Comparison of ENCODE assay signal across 7 mouse cellular contexts in genomic region chr1:182983496-182984127, GRCm38 (mm10). TPM values are rescaled to one million over a fixed set of nuclear protein-coding genes. Genes with fewer than 3 reads are reported as not detected.
A peak's percentile ranks its signal among the peaks of the same experiment; 100 is the strongest.
DNase-seq lines count a peak whose midpoint lies in the region; ATAC-seq and TF ChIP-seq lines count a peak whose summit lies in the region.

No protein-coding gene starts in this region.

- H3K4me1 ChIP-seq in liver, embryonic 11.5 days (replicated peaks; ENCODE audit: control insufficient read depth, insufficient read depth, low read length) = no peaks in the 10 kb centered on the region
- peaks cover 10% of the 10 kb centered on the region for H3K4me1 ChIP-seq in forebrain, embryonic 15.5 days
- peaks cover 40% of the 10 kb centered on the region for H3K4me1 ChIP-seq in limb, embryonic 13.5 days
- peaks cover 20% of the 10 kb centered on the region for H3K4me1 ChIP-seq in olfactory bulb, adult 2 months (ENCODE audit: control insufficient read depth, insufficient read depth, low read length)

- H3K4me2 ChIP-seq in liver, embryonic 11.5 days = peak overlapping the region; percentile 67
- H3K4me2 ChIP-seq in forebrain, embryonic 15.5 days (replicated peaks) = peak overlapping the region; percentile 79
- H3K4me2 ChIP-seq in limb, embryonic 13.5 days (replicated peaks) = peak overlapping the region; percentile 67

- 0 out of 2 replicates have a peak, but pooled peaks cover 3% of the 10 kb centered on the region for H3K27me3 ChIP-seq in liver, embryonic 11.5 days (replicated peaks; ENCODE audit: control insufficient read depth, insufficient read depth, low read length)
- peaks cover 3% of the 10 kb centered on the region; the same call in 1 of the 2 replicates for H3K27me3 ChIP-seq in forebrain, embryonic 15.5 days
- no peaks in the 10 kb centered on the region for H3K27me3 ChIP-seq in limb, embryonic 13.5 days

- H3K27ac ChIP-seq in liver, embryonic 11.5 days (ENCODE audit: low read depth, low read length) = no peak overlapping the region
- peak overlapping the region; percentile 19; the same call in 1 of the 2 replicates for H3K27ac ChIP-seq in forebrain, embryonic 15.5 days (replicated peaks)
- H3K27ac ChIP-seq in limb, embryonic 13.5 days = peak overlapping the region; percentile 65; the same call in 1 of the 2 replicates
- peak overlapping the region; percentile 81 for H3K27ac ChIP-seq in olfactory bulb, adult 2 months (ENCODE audit: insufficient read depth, low read depth, low read length)

- H3K9me3 ChIP-seq in liver, embryonic 11.5 days (ENCODE audit: control insufficient read depth, low read length) = no peaks in the 10 kb centered on the region
- no peaks in the 10 kb centered on the region for H3K9me3 ChIP-seq in forebrain, embryonic 15.5 days
- H3K9me3 ChIP-seq in limb, embryonic 13.5 days = no peaks in the 10 kb centered on the region

- no peak for DNase-seq in liver, embryonic 11.5 days (ENCODE audit: low spot score)
- no peak for DNase-seq in liver
- DNase-seq in urinary bladder, postnatal 14 days (ENCODE audit: low spot score) = no peak

- peak overlapping the region; percentile 34 for H3K4me3 ChIP-seq in liver, embryonic 11.5 days (ENCODE audit: low read depth, low read length)
- peak overlapping the region; percentile 40 for H3K4me3 ChIP-seq in forebrain, embryonic 15.5 days
- H3K4me3 ChIP-seq in limb, embryonic 13.5 days = peak overlapping the region; percentile 37
- H3K4me3 ChIP-seq in olfactory bulb, adult 2 months (ENCODE audit: insufficient read depth, low read depth, low read length) = no peak overlapping the region

- WGBS in liver, embryonic 11.5 days = 41% methylated on average over 14 of the region's 14 CpGs
- 48% methylated on average over 14 of the region's 14 CpGs for WGBS in forebrain, embryonic 15.5 days
- WGBS in limb, embryonic 13.5 days = 52% methylated on average over 14 of the region's 14 CpGs
- 48% methylated on average over 14 of the region's 14 CpGs for WGBS in olfactory bulb, adult 2 months

- H3K36me3 ChIP-seq in liver, embryonic 11.5 days (ENCODE audit: control insufficient read depth, insufficient read depth, low read length) = no peaks in the 10 kb centered on the region
- H3K36me3 ChIP-seq in forebrain, embryonic 15.5 days = no peaks in the 10 kb centered on the region
- H3K36me3 ChIP-seq in limb, embryonic 13.5 days = no peaks in the 10 kb centered on the region

- no peak for TF ChIP-seq POLR2A in olfactory bulb, adult 2 months (IDR thresholded peaks at IDR 0.05; ENCODE audit: insufficient read depth, low read depth, low read length)

- no peak for ATAC-seq in liver, embryonic 11.5 days (replicated peaks; ENCODE audit: low FRiP score)
- ATAC-seq in forebrain, embryonic 15.5 days (replicated peaks) = peak; percentile 30
- no peak for ATAC-seq in limb, embryonic 13.5 days (ENCODE audit: low FRiP score, low read depth)
- no peak for ATAC-seq in erythroid progenitor cell, adult 5-6 weeks (replicated peaks; ENCODE audit: low FRiP score, poor library complexity, severe bottlenecking)

- TF ChIP-seq CTCF in olfactory bulb, adult 2 months (IDR thresholded peaks at IDR 0.05; ENCODE audit: insufficient read depth, low read depth, low read length) = no peak

- H3K9ac ChIP-seq in liver, embryonic 11.5 days (ENCODE audit: low read depth, low read length) = peak overlapping the region; percentile 58; the same call in 1 of the 2 replicates
- peak overlapping the region; percentile 47 for H3K9ac ChIP-seq in forebrain, embryonic 15.5 days (replicated peaks)
- peak overlapping the region; percentile 59 for H3K9ac ChIP-seq in limb, embryonic 13.5 days

RNA-seq across cellular contexts. Expression of gene Tlr5, which starts 29.0 kb away (rescaled TPM):
- polyA plus RNA-seq in liver, embryonic 11.5 days (2014; fragmentation: Nextera tagmentation; extraction: Ambion mirVana) = 0.48 and 0.49 TPM in 2 replicates
- 0.05 and 0.14 TPM in 2 replicates for polyA plus RNA-seq in forebrain, embryonic 15.5 days (2015; fragmentation: Nextera tagmentation; extraction: Ambion mirVana)
- 1.1 and 1.7 TPM in 2 replicates for polyA plus RNA-seq in limb, embryonic 13.5 days (2015; fragmentation: Nextera tagmentation; extraction: Ambion mirVana)
- polyA plus RNA-seq in olfactory bulb, adult 2 months (2012; ENCODE audit: insufficient read depth, insufficient read length, low replicate concordance, missing spikeins) = not detected in 2 replicates
- 1.1 TPM in 1 of 2 replicates, not detected in the other for total RNA-seq in erythroid progenitor cell, adult 5-6 weeks (2015; ENCODE audit: low replicate concordance)
- total RNA-seq in erythroid progenitor cell, adult 5-6 weeks (2017; ENCODE audit: low replicate concordance) = 0.26 TPM in 1 of 2 replicates, not detected in the other
